In genomic region chr12:80816380-80817086, GRCm38 (mm10) we compare ENCODE assay signal across 7 mouse cellular contexts. TPM values are rescaled to one million over a fixed set of nuclear protein-coding genes. Genes with fewer than 3 reads are reported as not detected.
A peak's percentile ranks its signal among the peaks of the same experiment; 100 is the strongest.
DNase-seq lines count a peak whose midpoint lies in the region; ATAC-seq lines count a peak whose summit lies in the region.

No protein-coding gene starts in this region.

- no peaks in the 10 kb centered on the region for H3K36me3 ChIP-seq in hindbrain, embryonic 12.5 days

- ATAC-seq in hindbrain, embryonic 12.5 days (ENCODE audit: low FRiP score) = no peak
- ATAC-seq in monocyte, adult 5-6 weeks (replicated peaks; ENCODE audit: insufficient number of reproducible peaks, low FRiP score, low TSS enrichment, poor library complexity, severe bottlenecking) = peak; percentile 56; the same call in 1 of the 2 replicates

- no peaks in the 10 kb centered on the region for H3K9me3 ChIP-seq in hindbrain, embryonic 12.5 days (replicated peaks)

- no peak overlapping the region for H3K9ac ChIP-seq in hindbrain, embryonic 12.5 days

- peak overlapping the region; percentile 71 for H3K27ac ChIP-seq in hindbrain, embryonic 12.5 days

- WGBS in hindbrain, embryonic 12.5 days = 50% methylated on average over 1 of the region's 1 CpGs

- no peak overlapping the region for H3K4me2 ChIP-seq in hindbrain, embryonic 12.5 days (replicated peaks)

- no peak overlapping the region for H3K4me3 ChIP-seq in hindbrain, embryonic 12.5 days

- H3K4me1 ChIP-seq in hindbrain, embryonic 12.5 days = peaks cover 33% of the 10 kb centered on the region

- no peaks in the 10 kb centered on the region for H3K27me3 ChIP-seq in hindbrain, embryonic 12.5 days

- peak; percentile 36 for DNase-seq in layer of hippocampus, adult 9-11 months
- no peak for DNase-seq in layer of hippocampus, adult 8-10 months (ENCODE audit: low spot score in 2 of 2)
- DNase-seq in cerebellum, adult 11 months = peak; percentile 89
- DNase-seq in kidney, postnatal 4 days = no peak
- no peak for DNase-seq in frontal cortex, postnatal 25 days (ENCODE audit: low spot score in 2 of 2)

RNA-seq across cellular contexts. Expression of gene Susd6, which starts 26.2 kb away (rescaled TPM):
- total RNA-seq in layer of hippocampus, adult 8-10 months (2022) = 10 to 100 TPM; 62.8 to 67.0 (median 65.0) TPM
- 18.8 and 19.3 TPM in 2 replicates for polyA plus RNA-seq in hindbrain, embryonic 12.5 days (2016; fragmentation: Nextera tagmentation; extraction: Ambion mirVana)
- 49.0 to 81.1 TPM (median 52.5 TPM) in 3 replicates for total RNA-seq in monocyte, adult 5-6 weeks (2017)

RNA-seq across cellular contexts. Expression of gene Ccdc177, which starts 56.0 kb away (rescaled TPM):
- total RNA-seq in layer of hippocampus, adult 8-10 months (2022) = 10 to 100 TPM; 15.1 to 16.6 (median 15.8) TPM
- polyA plus RNA-seq in hindbrain, embryonic 12.5 days (2016; fragmentation: Nextera tagmentation; extraction: Ambion mirVana) = 5.9 and 6.7 TPM in 2 replicates
- total RNA-seq in monocyte, adult 5-6 weeks (2017) = not detected in 3 replicates

Comparison
In these comparisons a context has a peak if more than half of its experiments do, and no peak if none do; other contexts are left out.
1. DNase-seq: peak in layer of hippocampus, adult 9-11 months (single experiment) and cerebellum, adult 11 months (single experiment); none in layer of hippocampus, adult 8-10 months (0 of 2), kidney, postnatal 4 days (0 of 2) and frontal cortex, postnatal 25 days (0 of 2).
2. RNA of gene Ccdc177, which starts 56.0 kb away (total RNA-seq): 15.1 to 16.6 TPM in layer of hippocampus, adult 8-10 months; not detected in monocyte, adult 5-6 weeks; every median in the first group is over 10 times any median in the second.